Mouse (Mus musculus): ENCODE data around the gene Ppp2r1b.
"Not testable (repeated sequence)": the region's sequence is repeated elsewhere in the genome, so short reads cannot be mapped to it uniquely, and the experiment has no call there.

The Ppp2r1b gene

GRCm38 (mm10) chr9:50845081-50845480 is at the start of gene Ppp2r1b:
Ppp2r1b (plus strand) TSS chr9:50845301.
- DNase-seq (ENCODE audit: low spot score): no peak

DNA sequence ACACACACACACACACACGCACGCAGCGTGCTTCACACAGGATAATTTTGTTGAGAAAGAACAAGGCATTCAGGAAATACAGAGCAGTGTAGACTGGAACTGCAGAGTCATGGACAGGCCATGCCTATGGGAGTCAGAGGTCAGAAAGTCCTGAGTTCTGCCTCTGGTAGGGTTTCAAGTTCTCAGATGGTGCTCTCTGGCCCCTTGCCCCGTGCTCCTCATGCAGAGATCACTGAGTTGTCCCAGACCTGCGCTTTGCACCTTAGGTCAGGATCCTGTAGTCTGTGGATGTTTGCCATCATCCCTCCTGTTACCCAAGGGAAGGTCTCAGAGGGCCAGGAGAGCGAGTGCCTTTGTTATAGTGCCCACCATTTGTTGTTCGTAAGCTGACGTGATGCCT is 48.3 kb upstream of the Ppp2r1b start:
- DNase-seq (ENCODE audit: low spot score): no peak

- no peak for DNase-seq (ENCODE audit: low spot score)
These were observed 47.5 kb upstream of the Ppp2r1b start for GRCm38 (mm10) chr9:50797641-50798040.

DNA sequence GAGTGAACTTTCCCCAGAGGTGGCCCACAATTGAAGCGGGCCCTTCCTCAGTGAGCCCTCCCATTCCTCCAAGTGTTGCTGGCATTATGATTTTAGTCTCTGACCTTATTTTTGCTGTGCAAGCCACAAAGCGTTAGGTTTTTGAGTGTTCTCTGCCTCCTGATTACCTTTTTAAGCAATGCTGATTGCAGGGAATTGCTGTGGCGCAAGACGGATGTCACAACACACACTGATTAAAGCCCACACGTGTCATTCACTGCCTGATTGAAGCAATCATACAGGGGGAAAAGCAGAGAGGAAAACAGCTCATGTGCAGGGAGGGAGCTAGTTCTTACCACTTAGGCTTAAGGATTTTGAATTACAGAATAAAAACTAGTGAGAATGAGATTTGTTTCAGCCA is 46.7 kb upstream of the Ppp2r1b start:
- DNase-seq (ENCODE audit: low spot score): no peak

DNA sequence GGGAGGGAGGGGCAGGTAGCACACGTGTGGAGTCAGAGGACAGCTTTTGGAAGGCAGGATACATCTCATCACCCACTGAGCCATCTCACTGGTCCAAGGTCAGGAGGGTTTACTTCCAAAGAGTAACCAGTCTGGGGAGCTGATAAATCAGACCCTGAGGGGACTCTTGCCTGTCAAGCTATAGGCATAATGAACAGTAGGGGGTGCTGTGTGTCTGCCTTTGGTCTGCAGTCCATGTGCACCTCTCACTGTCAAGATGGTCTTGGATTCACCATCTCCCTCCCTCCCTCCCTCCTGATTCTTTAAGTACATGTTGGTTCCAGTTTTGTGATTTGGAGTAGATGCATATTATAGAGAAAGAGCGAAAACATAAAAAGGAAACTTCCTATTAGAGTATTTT is 44.1 kb upstream of the Ppp2r1b start:
- DNase-seq (ENCODE audit: low spot score): peak; percentile 47

GRCm38 (mm10) chr9:50803055-50803671 is 41.9 kb upstream of the Ppp2r1b start:
- DNase-seq (ENCODE audit: low spot score): no peak

DNA sequence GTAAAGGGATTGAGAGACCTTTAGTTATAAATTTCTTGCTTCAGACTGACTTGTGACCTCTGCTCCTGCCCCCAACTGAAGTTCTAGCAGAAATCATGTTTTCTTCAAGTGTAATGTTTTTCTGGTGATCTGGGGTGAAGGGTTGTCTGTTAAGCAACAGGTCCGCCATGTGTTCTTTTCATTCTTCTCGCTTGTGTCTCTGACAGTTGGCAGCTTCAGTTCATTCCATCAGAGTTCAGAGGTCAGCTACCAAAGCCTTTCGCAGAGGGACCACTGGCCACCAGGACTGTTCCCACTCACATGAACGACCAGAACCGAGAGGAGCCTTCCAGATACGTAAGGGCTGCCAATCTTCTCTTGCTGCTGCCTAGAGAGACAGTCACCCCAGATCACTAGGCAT is 36.6 kb upstream of the Ppp2r1b start:
- DNase-seq (ENCODE audit: low spot score): no peak

GRCm38 (mm10) chr9:50809146-50809545 is 36.0 kb upstream of the Ppp2r1b start:
- no peak for DNase-seq (ENCODE audit: low spot score)

DNA sequence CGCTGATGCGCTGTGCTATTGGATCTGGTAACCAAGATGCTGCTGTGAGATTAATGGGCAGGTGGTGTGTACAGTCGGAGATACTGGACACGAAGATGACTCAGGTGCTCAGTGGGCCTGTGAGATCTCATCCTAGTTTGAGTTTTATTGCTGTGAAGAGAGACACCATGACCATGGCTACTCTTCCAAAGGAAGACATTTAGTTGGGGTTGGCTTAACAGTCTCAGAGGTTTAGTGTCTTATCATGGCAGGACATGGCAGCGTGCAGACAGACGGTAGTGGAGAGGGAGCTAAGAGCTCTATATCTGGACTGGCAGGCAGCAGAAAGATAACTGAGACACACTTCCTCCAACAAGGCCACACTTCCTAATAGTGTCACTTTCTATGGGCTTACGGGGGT is 33.9 kb upstream of the Ppp2r1b start:
- DNase-seq (ENCODE audit: low spot score): no peak

DNA sequence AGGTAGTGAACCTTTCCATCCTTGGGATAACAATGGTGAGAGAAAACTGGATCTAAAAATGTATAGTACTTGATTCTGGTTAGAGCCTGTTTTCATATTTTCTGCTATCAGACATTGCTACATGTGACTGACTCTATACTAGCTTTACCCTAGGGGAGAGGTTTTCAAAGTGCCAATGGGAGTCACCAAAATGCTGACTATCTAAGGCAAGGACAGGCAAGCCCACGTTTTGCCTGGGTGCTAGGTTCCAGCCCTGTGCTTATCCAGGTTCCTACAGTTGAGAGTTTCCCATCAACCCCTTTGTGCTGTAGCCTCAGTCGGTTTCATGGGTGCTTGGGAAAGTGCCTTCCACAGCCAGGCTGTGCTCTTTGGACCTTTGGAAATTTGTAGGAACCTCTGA is 33.4 kb upstream of the Ppp2r1b start:
- no peak for DNase-seq (ENCODE audit: low spot score)

- no peak for DNase-seq (ENCODE audit: low spot score)
These were observed 31.3 kb upstream of the Ppp2r1b start for GRCm38 (mm10) chr9:50813796-50814195.

GRCm38 (mm10) chr9:50815666-50816065 is 29.4 kb upstream of the Ppp2r1b start:
- no peak for DNase-seq (ENCODE audit: low spot score)

DNA sequence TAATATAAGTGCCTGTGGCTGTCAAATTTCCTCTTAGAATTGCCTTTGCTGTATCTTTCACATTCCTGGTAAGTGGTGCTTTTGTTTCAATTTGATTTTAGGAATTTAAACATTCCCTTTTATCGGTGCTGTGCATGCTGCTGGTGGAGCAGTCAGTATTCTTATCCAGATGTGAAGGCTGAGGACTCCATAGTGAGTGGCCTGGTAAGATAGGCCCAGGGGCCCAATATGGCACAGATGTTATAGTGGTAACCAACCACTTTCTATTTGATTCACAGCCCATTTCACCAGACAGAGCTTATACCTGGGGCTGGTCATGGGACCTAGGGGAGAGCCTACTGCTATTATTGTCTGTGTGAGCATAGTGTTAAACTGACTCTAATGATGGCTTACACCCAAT is 28.6 kb upstream of the Ppp2r1b start:
- DNase-seq (ENCODE audit: low spot score): no peak

DNA sequence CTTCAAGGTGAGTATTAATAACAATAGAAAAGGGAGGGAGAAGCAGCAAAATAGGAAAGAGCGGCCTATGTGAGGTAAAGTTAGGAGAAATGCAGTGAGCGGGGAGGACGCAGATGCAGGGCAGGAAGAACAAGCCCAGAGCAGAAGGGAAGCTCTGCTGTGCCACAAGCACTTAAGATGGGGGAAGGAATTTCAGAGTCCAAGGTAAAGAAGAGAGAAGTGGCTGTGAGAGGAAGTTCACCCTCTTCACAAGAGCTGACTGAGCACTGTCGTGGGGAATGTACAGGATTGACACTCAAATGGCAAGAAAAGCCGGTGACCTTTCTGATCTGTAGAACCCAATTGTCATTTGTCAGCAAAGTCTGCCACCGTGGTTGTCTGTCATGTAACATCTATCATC is 27.1 kb upstream of the Ppp2r1b start:
- DNase-seq (ENCODE audit: low spot score): no peak

GRCm38 (mm10) chr9:50819716-50820115 is 25.4 kb upstream of the Ppp2r1b start:
- no peak for DNase-seq (ENCODE audit: low spot score)

- no peak for DNase-seq (ENCODE audit: low spot score)
These were observed 23.4 kb upstream of the Ppp2r1b start for GRCm38 (mm10) chr9:50821651-50822050.

- no peak for DNase-seq (ENCODE audit: low spot score)
These were observed 22.9 kb upstream of the Ppp2r1b start for GRCm38 (mm10) chr9:50822216-50822615.

GRCm38 (mm10) chr9:50823779-50824453 is 21.2 kb upstream of the Ppp2r1b start:
- DNase-seq (ENCODE audit: low spot score): no peak

DNA sequence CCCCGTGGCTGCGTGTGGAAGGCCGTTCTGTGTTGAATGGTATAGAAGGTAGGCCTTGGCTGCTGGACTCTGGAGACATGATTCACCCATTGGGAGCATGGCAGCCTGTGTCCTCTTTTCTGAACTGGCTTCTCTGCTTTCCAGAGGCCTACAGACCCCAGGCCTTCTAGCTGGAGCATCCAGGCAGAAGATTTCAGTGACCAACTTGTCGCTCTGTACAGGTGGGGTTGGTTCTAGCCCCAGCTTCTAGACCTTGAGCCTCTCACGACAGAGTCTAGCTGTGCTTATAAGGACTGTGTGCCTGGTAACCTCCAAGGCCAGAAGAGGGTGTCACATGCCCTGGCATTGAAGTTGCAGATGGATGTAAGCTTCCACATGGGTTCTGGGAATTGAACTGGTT is 13.6 kb upstream of the Ppp2r1b start:
- no peak for DNase-seq (ENCODE audit: low spot score)

DNA sequence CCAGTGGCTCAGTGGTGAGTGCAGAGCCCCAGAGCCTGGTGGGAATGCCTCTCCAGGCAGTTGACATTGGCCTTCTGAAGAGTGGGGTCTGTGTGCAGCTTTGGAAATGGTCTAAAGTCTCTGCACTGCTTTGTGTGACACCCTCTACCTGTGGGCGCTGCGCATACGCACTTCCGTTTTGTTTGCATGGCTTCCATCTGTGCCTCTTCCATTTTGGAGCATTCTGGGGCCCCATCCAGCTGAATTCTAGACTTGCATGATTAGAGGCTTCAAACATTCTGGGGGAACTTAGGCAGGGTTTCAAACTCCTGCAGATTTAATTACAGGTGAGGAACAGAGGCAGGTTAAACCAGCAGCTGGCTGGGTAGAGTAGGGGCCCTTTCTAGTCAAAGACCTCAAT is 12.9 kb upstream of the Ppp2r1b start:
- DNase-seq (ENCODE audit: low spot score): no peak

- not testable (repeated sequence) for DNase-seq (ENCODE audit: low spot score)
These were observed 12.5 kb upstream of the Ppp2r1b start for GRCm38 (mm10) chr9:50832582-50832981.

GRCm38 (mm10) chr9:50833786-50834185 is 11.3 kb upstream of the Ppp2r1b start:
- no peak for DNase-seq (ENCODE audit: low spot score)

GRCm38 (mm10) chr9:50835068-50835705 is 9.9 kb upstream of the Ppp2r1b start:
- no peak for DNase-seq (ENCODE audit: low spot score)

GRCm38 (mm10) chr9:50836097-50836496 is 9.0 kb upstream of the Ppp2r1b start:
- DNase-seq (ENCODE audit: low spot score): no peak
